Mouse (Mus musculus) heart, postnatal 14 days (tissue): ENCODE results near the gene Naaa. TPM values are rescaled to one million over a fixed set of nuclear protein-coding genes. Genes with fewer than 3 reads are reported as not detected.

Experiments used
- DNase-seq, 2 experiments: peaks; one replicate each; pipeline ENCODE4 v3.0.0; 2021 to 2022
- intact Hi-C: fragments of 180-260 bp; cut with DNase I; formaldehyde crosslinking; loops from one replicate; pipeline ENCODE4 v1.15.1; 2025
- long read RNA-seq, 2 experiments: library from polyadenylated mRNA; stranded (forward); transcript quantifications; one replicate each; pipeline ENCODE4 v2.0.0; 2021
- total RNA-seq, 2 experiments: library from RNA; stranded (reverse); gene quantifications; 2 replicates each; pipeline ENCODE4 v1.2.3; 2021

Naaa gene
- 10 to 100 TPM; 11.1 to 12.4 TPM for total RNA-seq
- long read RNA-seq, experiment 1, transcript Naaa-201 (11 exons, 2,414 nt): major isoform, 7 of 8 reads
- long read RNA-seq, experiment 1, partial matches to known transcripts: 0 of 8 reads
- long read RNA-seq, experiment 1, other reads (novel, unspliced or antisense): 1 of 8 reads
- long read RNA-seq, experiment 2, transcript Naaa-201 (11 exons, 2,414 nt): major isoform, 9 of 9 reads
- long read RNA-seq, experiment 2, partial matches to known transcripts: 0 of 9 reads
- long read RNA-seq, experiment 2, other reads (novel, unspliced or antisense): 0 of 9 reads

- DNase-seq: peak; percentile 86 to 88
- intact Hi-C loops: no loop called here
Measured at GRCm38 (mm10) chr5:92277437-92278394, at the start of gene Naaa. Gene Naaa (minus strand): TSS chr5:92278170.

- DNase-seq: no peak
- intact Hi-C loops: no loop called here
Measured at GRCm38 (mm10) chr5:92327367-92327766, 49.4 kb upstream of the Naaa start.

- intact Hi-C loops: loop anchor here (2.0 kb wide), 1 partner anchor 30 kb away; no protein-coding TSS in a partner anchor
- DNase-seq: peak; percentile 73 to 79
Measured at GRCm38 (mm10) chr5:92323264-92323663, 45.3 kb upstream of the Naaa start.

- intact Hi-C loops: loop anchor here (2.0 kb wide), 1 partner anchor 30 kb away; no protein-coding TSS in a partner anchor
- no peak for DNase-seq
Measured at GRCm38 (mm10) chr5:92322612-92323011, 44.6 kb upstream of the Naaa start.

- intact Hi-C loops: loop anchor here (2.0 kb wide), 1 partner anchor 31 kb away; no protein-coding TSS in a partner anchor
- DNase-seq: no peak
Measured at GRCm38 (mm10) chr5:92321631-92322400, 43.8 kb upstream of the Naaa start.

GRCm38 (mm10) chr5:92318596-92318995 is 40.6 kb upstream of the Naaa start:
- intact Hi-C loops: no loop called here
- DNase-seq: no peak

- no peak for DNase-seq
- intact Hi-C loops: no loop called here
Measured at GRCm38 (mm10) chr5:92318119-92318518, 40.1 kb upstream of the Naaa start.

- no peak for DNase-seq
- intact Hi-C loops: loop anchor here (5.0 kb wide), 1 partner anchor 194 kb away; the partner anchor contains the start of gene Scarb2
Measured at GRCm38 (mm10) chr5:92313776-92314175, 35.8 kb upstream of the Naaa start.

- intact Hi-C loops: loop anchor here (1.0 to 5.0 kb wide), 2 partner anchors 69 to 195 kb away; partner anchors contain the start of gene Scarb2
Measured at GRCm38 (mm10) chr5:92312046-92312715, 34.2 kb upstream of the Naaa start.

GRCm38 (mm10) chr5:92309681-92310511 is 31.9 kb upstream of the Naaa start, which contains the start of gene Sdad1:
Gene Sdad1 (minus strand): TSS chr5:92310479.
- DNase-seq: peak; percentile 86 to 93
- intact Hi-C loops: loop anchor here (1.0 to 5.0 kb wide), 2 partner anchors 88 to 197 kb away; partner anchors contain the start of gene Scarb2

More at GRCm38 (mm10) chr5:92312046-92312715, 34.2 kb upstream of the Naaa start:
- DNase-seq: peak; percentile 85 to 91

GRCm38 (mm10) chr5:92304291-92304690 is 26.3 kb upstream of the Naaa start:
- DNase-seq: no peak
- intact Hi-C loops: no loop called here

GRCm38 (mm10) chr5:92302149-92302840 is 24.3 kb upstream of the Naaa start:
- no peak for DNase-seq
- intact Hi-C loops: no loop called here

- intact Hi-C loops: no loop called here
- DNase-seq: no peak
Measured at GRCm38 (mm10) chr5:92294525-92294924, 16.6 kb upstream of the Naaa start.

- intact Hi-C loops: no loop called here
- no peak for DNase-seq
Measured at GRCm38 (mm10) chr5:92291652-92292414, 13.9 kb upstream of the Naaa start.

GRCm38 (mm10) chr5:92287840-92288239 is 9.9 kb upstream of the Naaa start:
- DNase-seq: no peak
- intact Hi-C loops: no loop called here

- intact Hi-C loops: no loop called here
- no peak for DNase-seq
Measured at GRCm38 (mm10) chr5:92283107-92283506, 5.1 kb upstream of the Naaa start.

GRCm38 (mm10) chr5:92282571-92282970 is 4.6 kb upstream of the Naaa start:
- peak; percentile 47 to 65 for DNase-seq
- intact Hi-C loops: no loop called here
